Mouse (Mus musculus) hindbrain, embryonic 12.5 days (tissue): Measurements from ENCODE around the gene Sidt2. TPM values are rescaled to one million over a fixed set of nuclear protein-coding genes. Genes with fewer than 3 reads are reported as not detected.

ENCODE experiments used
- ATAC-seq: fragments of 200-750 bp; cut with Nextera tagmentation; 2 replicates; pipeline ENCODE4 v1.8.0; 2017; ENCODE audit warnings: moderate TSS enrichment; ENCODE audit not compliant: low FRiP score
- H3K27ac ChIP-seq: fragments of 300-500 bp; sonication (generic); 2 replicates; pipeline ENCODE4 v1.5.1; 2016; ENCODE audit warnings: mild to moderate bottlenecking
- H3K27me3 ChIP-seq: fragments of 300-500 bp; sonication (generic); 2 replicates; pipeline ENCODE4 v1.6.1; 2016; ENCODE audit warnings: mild to moderate bottlenecking
- H3K36me3 ChIP-seq: fragments of 300-500 bp; sonication (generic); 2 replicates; pipeline ENCODE4 v1.6.1; 2016; ENCODE audit warnings: mild to moderate bottlenecking
- H3K4me1 ChIP-seq: fragments of 300-500 bp; sonication (generic); 2 replicates; pipeline ENCODE4 v1.6.1; 2016
- H3K4me2 ChIP-seq: fragments of 300-500 bp; sonication (generic); replicated peaks from 2 replicates; pipeline ENCODE4 v1.6.1; 2016; ENCODE audit warnings: mild to moderate bottlenecking
- H3K4me3 ChIP-seq: fragments of 300-500 bp; sonication (generic); 2 replicates; pipeline ENCODE4 v1.5.1; 2016; ENCODE audit warnings: mild to moderate bottlenecking
- H3K9ac ChIP-seq: fragments of 300-500 bp; sonication (generic); 2 replicates; pipeline ENCODE4 v1.6.1; 2016; ENCODE audit warnings: mild to moderate bottlenecking, moderate library complexity
- H3K9me3 ChIP-seq: fragments of 300-500 bp; sonication (generic); replicated peaks from 2 replicates; pipeline ENCODE4 v1.6.1; 2016; ENCODE audit warnings: mild to moderate bottlenecking
- WGBS: fragments of 180-500 bp; shearing (Covaris S2); methylation state at CpG from one replicate; pipeline ENCODE4 v1.1.7; 2016; 5-methylcytosine and 5-hydroxymethylcytosine counted together
- polyA plus RNA-seq: library from polyadenylated mRNA; unstranded; fragments of >200 nt; fragmentation: Nextera tagmentation; extraction: Ambion mirVana; gene quantifications from 2 replicates; pipeline ENCODE4 v1.2.1, GENCODE M21; 2016

Sidt2 gene
- polyA plus RNA-seq, 1 experiment from 2014 or later = 43.2 TPM

GRCm38 (mm10) chr9:45931958-45932357 is 23.1 kb downstream of the Sidt2 start:
- Histone ChIP-seq H3K4me1 (peaks cover 6% of the 10 kb centered on the region), H3K9ac (no peak overlapping the region), H3K36me3 (peaks cover 45% of the 10 kb centered on the region), H3K4me2 (no peak overlapping the region), H3K4me3 (no peak overlapping the region), H3K27ac (no peak overlapping the region), H3K27me3 (no peaks in the 10 kb centered on the region), H3K9me3 (no peaks in the 10 kb centered on the region)
- 63% methylated on average over 1 of the region's 1 CpGs for WGBS
- no peak for ATAC-seq

GRCm38 (mm10) chr9:45929285-45929684 is 25.8 kb downstream of the Sidt2 start:
- ATAC-seq = no peak

GRCm38 (mm10) chr9:45919895-45920294 is 35.2 kb downstream of the Sidt2 start:
- Histone ChIP-seq H3K9me3 (no peaks in the 10 kb centered on the region), H3K4me2 (no peak overlapping the region), H3K9ac (no peak overlapping the region), H3K36me3 (peaks cover 79% of the 10 kb centered on the region), H3K27me3 (no peaks in the 10 kb centered on the region), H3K27ac (no peak overlapping the region), H3K4me1 (no peaks in the 10 kb centered on the region), H3K4me3 (no peak overlapping the region)
- WGBS = 71% methylated on average over 1 of the region's 1 CpGs
- ATAC-seq = no peak

More at GRCm38 (mm10) chr9:45929285-45929684, 25.8 kb downstream of the Sidt2 start:
- WGBS = 90% methylated on average over 5 of the region's 5 CpGs
- 0 out of 2 replicates have a peak, but pooled peaks cover 2% of the 10 kb centered on the region for H3K4me1 ChIP-seq
- no peaks in the 10 kb centered on the region for H3K27me3 ChIP-seq
- peaks cover 57% of the 10 kb centered on the region for H3K36me3 ChIP-seq
- H3K4me2 ChIP-seq = no peak overlapping the region
- no peaks in the 10 kb centered on the region for H3K9me3 ChIP-seq
- no peak overlapping the region for H3K4me3 ChIP-seq
- no peak overlapping the region for H3K27ac ChIP-seq
- no peak overlapping the region for H3K9ac ChIP-seq

- Histone ChIP-seq H3K27ac (no peak overlapping the region), H3K4me3 (no peak overlapping the region), H3K9ac (no peak overlapping the region), H3K27me3 (no peaks in the 10 kb centered on the region), H3K36me3 (peaks cover 91% of the 10 kb centered on the region), H3K4me1 (no peaks in the 10 kb centered on the region), H3K9me3 (no peaks in the 10 kb centered on the region), H3K4me2 (no peak overlapping the region)
- no peak for ATAC-seq
- 81% methylated on average over 5 of the region's 5 CpGs for WGBS
These were observed 37.8 kb downstream of the Sidt2 start for GRCm38 (mm10) chr9:45917041-45917934.

GRCm38 (mm10) chr9:45915659-45916058 is 39.4 kb downstream of the Sidt2 start:
- H3K27me3 ChIP-seq = no peaks in the 10 kb centered on the region
- H3K27ac ChIP-seq = no peak overlapping the region
- H3K9ac ChIP-seq = no peak overlapping the region
- no peaks in the 10 kb centered on the region for H3K4me1 ChIP-seq
- peaks cover 93% of the 10 kb centered on the region for H3K36me3 ChIP-seq
- no peak for ATAC-seq
- H3K4me3 ChIP-seq = no peak overlapping the region
- WGBS = 86% methylated on average over 2 of the region's 2 CpGs
- H3K4me2 ChIP-seq = no peak overlapping the region
- no peaks in the 10 kb centered on the region for H3K9me3 ChIP-seq

GRCm38 (mm10) chr9:45911673-45912072 is 43.4 kb downstream of the Sidt2 start:
- peaks cover 76% of the 10 kb centered on the region for H3K36me3 ChIP-seq

GRCm38 (mm10) chr9:45910995-45911394 is 44.1 kb downstream of the Sidt2 start:
- 87% methylated on average over 3 of the region's 3 CpGs for WGBS
- Histone ChIP-seq H3K27me3 (no peaks in the 10 kb centered on the region), H3K4me3 (no peak overlapping the region), H3K36me3 (peaks cover 69% of the 10 kb centered on the region), H3K4me1 (peaks cover 9% of the 10 kb centered on the region), H3K9ac (no peak overlapping the region), H3K9me3 (no peaks in the 10 kb centered on the region), H3K27ac (no peak overlapping the region), H3K4me2 (no peak overlapping the region)
- no peak for ATAC-seq

More at GRCm38 (mm10) chr9:45911673-45912072, 43.4 kb downstream of the Sidt2 start:
- no peak for ATAC-seq
- Histone ChIP-seq H3K27ac (no peak overlapping the region), H3K4me3 (no peak overlapping the region), H3K4me1 (peaks cover 9% of the 10 kb centered on the region), H3K27me3 (no peaks in the 10 kb centered on the region), H3K9ac (no peak overlapping the region), H3K9me3 (no peaks in the 10 kb centered on the region), H3K4me2 (no peak overlapping the region)
- WGBS = 59% methylated on average over 1 of the region's 1 CpGs

DNA sequence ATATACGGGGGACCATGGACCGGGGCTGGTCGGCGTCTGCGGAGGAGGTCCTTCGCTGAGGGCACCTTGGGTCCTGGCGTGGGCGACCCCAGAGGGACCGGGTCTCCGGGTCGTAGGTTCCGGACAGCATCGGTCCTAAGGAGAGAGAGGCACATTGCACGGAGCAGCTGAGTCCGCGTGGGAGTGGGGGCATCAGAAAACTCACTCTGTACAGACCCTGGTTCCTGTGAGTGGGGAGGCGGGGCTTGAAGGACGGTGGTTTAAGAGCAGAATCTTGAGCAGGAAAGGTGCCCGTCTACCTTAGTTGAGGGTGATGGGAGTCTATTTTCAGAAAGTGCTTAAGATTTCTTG is 48.0 kb downstream of the Sidt2 start:
- Histone ChIP-seq H3K9me3 (no peaks in the 10 kb centered on the region), H3K27me3 (no peaks in the 10 kb centered on the region), H3K27ac (peak overlapping the region; percentile 97), H3K4me1 (peaks cover 21% of the 10 kb centered on the region), H3K36me3 (peaks cover 50% of the 10 kb centered on the region), H3K9ac (peak overlapping the region; percentile 98), H3K4me2 (peak overlapping the region; percentile 82), H3K4me3 (peak overlapping the region; percentile 98)
- under 1% methylated on average over 19 of the region's 19 CpGs for WGBS
- no peak; the same call in 1 of the 2 replicates for ATAC-seq

- under 1% methylated on average over 80 of the region's 80 CpGs for WGBS
- ATAC-seq = peak; percentile 92
- peaks cover 50% of the 10 kb centered on the region for H3K36me3 ChIP-seq
- H3K4me1 ChIP-seq = peaks cover 21% of the 10 kb centered on the region
- peak within 1 kb of the TSS; percentile 82 for H3K4me2 ChIP-seq
- H3K4me3 ChIP-seq = peak within 1 kb of the TSS; percentile 98
- no peaks in the 10 kb centered on the region for H3K9me3 ChIP-seq
- peak within 1 kb of the TSS; percentile 98 for H3K9ac ChIP-seq
- H3K27ac ChIP-seq = peak within 1 kb of the TSS; percentile 97
- no peaks in the 10 kb centered on the region for H3K27me3 ChIP-seq
These were observed 48.5 kb downstream of the Sidt2 start, which contains the start of the genes Pcsk7 and Rnf214 for GRCm38 (mm10) chr9:45906355-45907077. Gene Pcsk7 (plus strand): TSS chr9:45906497. Gene Rnf214 (minus strand): TSS chr9:45906911.

GRCm38 (mm10) chr9:45905811-45906237 is 49.2 kb downstream of the Sidt2 start:
- H3K4me3 ChIP-seq = peak overlapping the region; percentile 98
- peak overlapping the region; percentile 97 for H3K27ac ChIP-seq
- no peaks in the 10 kb centered on the region for H3K27me3 ChIP-seq
- peak overlapping the region; percentile 82 for H3K4me2 ChIP-seq
- H3K9me3 ChIP-seq = no peaks in the 10 kb centered on the region
- peaks cover 21% of the 10 kb centered on the region for H3K4me1 ChIP-seq
- WGBS = 0% methylated on average over 19 of the region's 27 CpGs
- ATAC-seq = peak; percentile 70
- H3K36me3 ChIP-seq = peaks cover 44% of the 10 kb centered on the region
- peak overlapping the region; percentile 98 for H3K9ac ChIP-seq

DNA sequence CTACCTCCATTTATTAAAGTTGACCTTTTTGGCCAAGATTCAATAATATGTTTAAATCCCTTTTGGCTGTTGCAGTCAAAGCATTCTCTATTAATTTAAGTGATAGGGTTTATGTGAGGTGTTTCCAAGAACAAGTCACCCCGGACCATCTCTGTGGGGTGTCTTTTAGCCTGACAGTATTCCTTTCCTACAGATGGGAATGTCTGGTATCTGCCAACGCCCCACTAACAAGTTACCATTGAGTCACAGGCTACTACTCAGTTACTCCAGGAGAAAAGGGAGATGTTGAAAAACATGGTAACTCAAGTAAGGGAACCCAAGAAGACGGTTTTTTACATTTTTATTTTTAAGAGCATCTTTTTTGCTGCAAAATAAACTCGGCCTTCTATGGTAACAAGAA is 49.9 kb downstream of the Sidt2 start:
- peak overlapping the region; percentile 98 for H3K4me3 ChIP-seq
- H3K4me1 ChIP-seq = peaks cover 21% of the 10 kb centered on the region
- H3K27ac ChIP-seq = peak overlapping the region; percentile 97; the same call in 1 of the 2 replicates
- WGBS = 52% methylated on average over 4 of the region's 4 CpGs
- H3K4me2 ChIP-seq = peak overlapping the region; percentile 82
- ATAC-seq = no peak
- H3K9ac ChIP-seq = peak overlapping the region; percentile 98
- H3K27me3 ChIP-seq = no peaks in the 10 kb centered on the region
- H3K36me3 ChIP-seq = peaks cover 38% of the 10 kb centered on the region
- no peaks in the 10 kb centered on the region for H3K9me3 ChIP-seq

DNA sequence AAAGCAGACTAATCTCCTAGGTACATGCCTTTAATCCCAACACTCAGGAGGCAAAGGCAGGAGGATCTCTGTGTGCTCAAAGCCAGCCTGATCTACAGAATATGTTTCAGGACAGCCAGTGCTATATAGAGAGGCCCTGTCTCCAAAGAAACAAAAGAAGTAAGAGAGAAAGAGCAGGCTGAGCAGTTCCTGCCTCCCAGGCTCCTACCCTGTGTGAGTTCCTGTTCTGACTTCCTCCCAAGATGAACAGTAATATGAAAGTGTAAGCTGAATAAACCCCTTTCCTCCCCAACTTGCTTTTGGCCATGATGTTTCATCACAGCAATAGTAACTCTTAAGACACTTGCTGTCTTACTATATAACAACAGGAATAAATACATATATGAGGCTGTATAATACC is 61.4 kb downstream of the Sidt2 start:
- no peaks in the 10 kb centered on the region for H3K27me3 ChIP-seq
- no peaks in the 10 kb centered on the region for H3K4me1 ChIP-seq
- ATAC-seq = no peak
- no peak overlapping the region for H3K27ac ChIP-seq
- no peak overlapping the region for H3K4me2 ChIP-seq
- no peak overlapping the region for H3K9ac ChIP-seq
- H3K4me3 ChIP-seq = no peak overlapping the region
- H3K9me3 ChIP-seq = no peaks in the 10 kb centered on the region
- peaks cover 93% of the 10 kb centered on the region for H3K36me3 ChIP-seq
